Comparison of ENCODE assay signal across 8 mouse cellular contexts in genomic region chr19:41800451-41800850, GRCm38 (mm10). TPM values are rescaled to one million over a fixed set of nuclear protein-coding genes. Genes with fewer than 3 reads are reported as not detected.
DNase-seq lines count a peak whose midpoint lies in the region; ATAC-seq lines count a peak whose summit lies in the region.

No protein-coding gene starts in this region.

- H3K27me3 ChIP-seq in neural tube, embryonic 11.5 days (ENCODE audit: control insufficient read depth, insufficient read depth, low read length): no peaks in the 10 kb centered on the region
- no peaks in the 10 kb centered on the region for H3K27me3 ChIP-seq in forebrain, embryonic 16.5 days (replicated peaks; ENCODE audit: control insufficient read depth, insufficient read depth, low read length)
- no peaks in the 10 kb centered on the region for H3K27me3 ChIP-seq in liver, embryonic 13.5 days
- no peaks in the 10 kb centered on the region for H3K27me3 ChIP-seq in stomach, embryonic 16.5 days (ENCODE audit: control insufficient read depth, insufficient read depth, low read length)

- no peak overlapping the region for H3K9ac ChIP-seq in neural tube, embryonic 11.5 days (ENCODE audit: low read length)
- peak overlapping the region; percentile 22; the same call in 1 of the 2 replicates for H3K9ac ChIP-seq in forebrain, embryonic 16.5 days (replicated peaks; ENCODE audit: low read depth, low read length)
- peak overlapping the region; percentile 95 for H3K9ac ChIP-seq in liver, embryonic 13.5 days
- H3K9ac ChIP-seq in stomach, embryonic 16.5 days (ENCODE audit: low read length): 0 out of 2 replicates have a peak overlapping the region, but pooled peaks have one; percentile 2

- H3K27ac ChIP-seq in neural tube, embryonic 11.5 days (ENCODE audit: low read depth, low read length): no peak overlapping the region
- no peak overlapping the region for H3K27ac ChIP-seq in forebrain, embryonic 16.5 days (ENCODE audit: low read length)
- peak overlapping the region; percentile 36; the same call in 1 of the 2 replicates for H3K27ac ChIP-seq in liver, embryonic 13.5 days
- H3K27ac ChIP-seq in stomach, embryonic 16.5 days (ENCODE audit: low read length): no peak overlapping the region

- peak overlapping the region; percentile 69 for H3K4me2 ChIP-seq in neural tube, embryonic 11.5 days (ENCODE audit: low read depth)
- H3K4me2 ChIP-seq in forebrain, embryonic 16.5 days (ENCODE audit: low read length): peak overlapping the region; percentile 93
- peak overlapping the region; percentile 71 for H3K4me2 ChIP-seq in liver, embryonic 13.5 days
- H3K4me2 ChIP-seq in stomach, embryonic 16.5 days (ENCODE audit: low read depth, low read length): peak overlapping the region; percentile 78

- H3K4me1 ChIP-seq in neural tube, embryonic 11.5 days (ENCODE audit: control insufficient read depth, insufficient read depth, low read length): peaks cover 10% of the 10 kb centered on the region; the same call in 1 of the 2 replicates
- peaks cover 17% of the 10 kb centered on the region for H3K4me1 ChIP-seq in forebrain, embryonic 16.5 days (replicated peaks; ENCODE audit: control insufficient read depth, insufficient read depth, low read length)
- peaks cover 62% of the 10 kb centered on the region for H3K4me1 ChIP-seq in liver, embryonic 13.5 days (replicated peaks)
- H3K4me1 ChIP-seq in stomach, embryonic 16.5 days (ENCODE audit: control insufficient read depth, insufficient read depth, low read length): no peaks in the 10 kb centered on the region; the same call in 1 of the 2 replicates

- no peaks in the 10 kb centered on the region for H3K36me3 ChIP-seq in neural tube, embryonic 11.5 days (ENCODE audit: control insufficient read depth, insufficient read depth, low read length)
- no peaks in the 10 kb centered on the region for H3K36me3 ChIP-seq in forebrain, embryonic 16.5 days (ENCODE audit: control insufficient read depth, insufficient read depth)
- H3K36me3 ChIP-seq in liver, embryonic 13.5 days: peaks cover 11% of the 10 kb centered on the region; the same call in 1 of the 2 replicates
- H3K36me3 ChIP-seq in stomach, embryonic 16.5 days (ENCODE audit: control insufficient read depth, insufficient read depth, low read length): no peaks in the 10 kb centered on the region

- ATAC-seq in neural tube, embryonic 11.5 days (ENCODE audit: insufficient read depth, low FRiP score, low TSS enrichment): no peak
- no peak for ATAC-seq in forebrain, embryonic 16.5 days
- ATAC-seq in liver, embryonic 13.5 days (ENCODE audit: low read depth): no peak
- ATAC-seq in stomach, embryonic 16.5 days (ENCODE audit: insufficient read depth, low FRiP score): no peak

- H3K4me3 ChIP-seq in neural tube, embryonic 11.5 days (ENCODE audit: low read depth, low read length): peak overlapping the region; percentile 94
- H3K4me3 ChIP-seq in forebrain, embryonic 16.5 days (replicated peaks; ENCODE audit: low read length): peak overlapping the region; percentile 97
- peak overlapping the region; percentile 92 for H3K4me3 ChIP-seq in liver, embryonic 13.5 days (replicated peaks)
- peak overlapping the region; percentile 99 for H3K4me3 ChIP-seq in stomach, embryonic 16.5 days (replicated peaks; ENCODE audit: low read length)

- WGBS in neural tube, embryonic 11.5 days: 58% methylated on average over 6 of the region's 6 CpGs
- 27% methylated on average over 6 of the region's 6 CpGs for WGBS in forebrain, embryonic 16.5 days
- 53% methylated on average over 6 of the region's 6 CpGs for WGBS in liver, embryonic 13.5 days (ENCODE audit: insufficient replicate concordance)
- WGBS in stomach, embryonic 16.5 days: 46% methylated on average over 6 of the region's 6 CpGs

- DNase-seq in neural tube, embryonic 11.5 days (ENCODE audit: low spot score): no peak
- DNase-seq in neural tube, embryonic 10.5 days (ENCODE audit: extremely low spot score, low spot score): no peak
- no peak for DNase-seq in liver, embryonic 13.5 days
- no peak for DNase-seq in thymus, adult 18-20 months
- no peak for DNase-seq in layer of hippocampus, adult 9-10 months (ENCODE audit: low spot score)
- no peak for DNase-seq in T-cell, adult 2 months (ENCODE audit: low spot score)

- no peaks in the 10 kb centered on the region for H3K9me3 ChIP-seq in neural tube, embryonic 11.5 days (ENCODE audit: control insufficient read depth, low read length)
- no peaks in the 10 kb centered on the region for H3K9me3 ChIP-seq in forebrain, embryonic 16.5 days (ENCODE audit: control insufficient read depth, low read length)
- H3K9me3 ChIP-seq in liver, embryonic 13.5 days (replicated peaks): 0 out of 2 replicates have a peak, but pooled peaks cover under 1% of the 10 kb centered on the region
- H3K9me3 ChIP-seq in stomach, embryonic 16.5 days (replicated peaks; ENCODE audit: control insufficient read depth, low read length): no peaks in the 10 kb centered on the region

RNA-seq across cellular contexts. Expression of gene Arhgap19, which starts 1.4 kb away (rescaled TPM):
- 37.0 and 37.3 TPM in 2 replicates for polyA plus RNA-seq in neural tube, embryonic 11.5 days (2014; fragmentation: Nextera tagmentation; extraction: Ambion mirVana)
- polyA plus RNA-seq in forebrain, embryonic 16.5 days (2015; fragmentation: Nextera tagmentation; extraction: Ambion mirVana): 8.5 and 10.8 TPM in 2 replicates
- polyA plus RNA-seq in liver, embryonic 13.5 days (2015; fragmentation: Nextera tagmentation; extraction: Ambion mirVana): 25.0 and 33.6 TPM in 2 replicates
- 18.8 and 20.3 TPM in 2 replicates for polyA plus RNA-seq in stomach, embryonic 16.5 days (2015; fragmentation: Nextera tagmentation; extraction: Ambion mirVana)

RNA-seq across cellular contexts. Expression of gene Frat1, which starts 29.3 kb away (rescaled TPM):
- 8.6 and 8.9 TPM in 2 replicates for polyA plus RNA-seq in neural tube, embryonic 11.5 days (2014; fragmentation: Nextera tagmentation; extraction: Ambion mirVana)
- polyA plus RNA-seq in forebrain, embryonic 16.5 days (2015; fragmentation: Nextera tagmentation; extraction: Ambion mirVana): 28.9 and 31.9 TPM in 2 replicates
- polyA plus RNA-seq in liver, embryonic 13.5 days (2015; fragmentation: Nextera tagmentation; extraction: Ambion mirVana): 13.7 and 14.5 TPM in 2 replicates
- 8.9 and 9.9 TPM in 2 replicates for polyA plus RNA-seq in stomach, embryonic 16.5 days (2015; fragmentation: Nextera tagmentation; extraction: Ambion mirVana)

RNA-seq across cellular contexts. Expression of gene Frat2, which starts 47.5 kb away (rescaled TPM):
- polyA plus RNA-seq in neural tube, embryonic 11.5 days (2014; fragmentation: Nextera tagmentation; extraction: Ambion mirVana): 6.5 and 8.7 TPM in 2 replicates
- polyA plus RNA-seq in forebrain, embryonic 16.5 days (2015; fragmentation: Nextera tagmentation; extraction: Ambion mirVana): 10.4 and 12.2 TPM in 2 replicates
- polyA plus RNA-seq in liver, embryonic 13.5 days (2015; fragmentation: Nextera tagmentation; extraction: Ambion mirVana): 4.6 and 6.0 TPM in 2 replicates
- 1.7 and 3.0 TPM in 2 replicates for polyA plus RNA-seq in stomach, embryonic 16.5 days (2015; fragmentation: Nextera tagmentation; extraction: Ambion mirVana)

RNA-seq across cellular contexts. Expression of gene Slit1, which starts 57.0 kb away (rescaled TPM):
- polyA plus RNA-seq in neural tube, embryonic 11.5 days (2014; fragmentation: Nextera tagmentation; extraction: Ambion mirVana): 15.3 and 17.0 TPM in 2 replicates
- 18.2 and 21.3 TPM in 2 replicates for polyA plus RNA-seq in forebrain, embryonic 16.5 days (2015; fragmentation: Nextera tagmentation; extraction: Ambion mirVana)
- 0.05 and 0.12 TPM in 2 replicates for polyA plus RNA-seq in liver, embryonic 13.5 days (2015; fragmentation: Nextera tagmentation; extraction: Ambion mirVana)
- 0.69 and 0.97 TPM in 2 replicates for polyA plus RNA-seq in stomach, embryonic 16.5 days (2015; fragmentation: Nextera tagmentation; extraction: Ambion mirVana)
